Mouse (Mus musculus) hindbrain, embryonic 12.5 days (tissue): ENCODE measurements around the gene Ice2. TPM values are rescaled to one million over a fixed set of nuclear protein-coding genes. Genes with fewer than 3 reads are reported as not detected.

ENCODE experiments used
- ATAC-seq: fragments of 200-750 bp; cut with Nextera tagmentation; 2 replicates; pipeline ENCODE4 v1.8.0; 2017; ENCODE audit warnings: moderate TSS enrichment; ENCODE audit not compliant: low FRiP score
- H3K27ac ChIP-seq: fragments of 300-500 bp; sonication (generic); 2 replicates; pipeline ENCODE4 v1.5.1; 2016; ENCODE audit warnings: mild to moderate bottlenecking
- H3K27me3 ChIP-seq: fragments of 300-500 bp; sonication (generic); 2 replicates; pipeline ENCODE4 v1.6.1; 2016; ENCODE audit warnings: mild to moderate bottlenecking
- H3K36me3 ChIP-seq: fragments of 300-500 bp; sonication (generic); 2 replicates; pipeline ENCODE4 v1.6.1; 2016; ENCODE audit warnings: mild to moderate bottlenecking
- H3K4me1 ChIP-seq: fragments of 300-500 bp; sonication (generic); 2 replicates; pipeline ENCODE4 v1.6.1; 2016
- H3K4me2 ChIP-seq: fragments of 300-500 bp; sonication (generic); replicated peaks from 2 replicates; pipeline ENCODE4 v1.6.1; 2016; ENCODE audit warnings: mild to moderate bottlenecking
- H3K4me3 ChIP-seq: fragments of 300-500 bp; sonication (generic); 2 replicates; pipeline ENCODE4 v1.5.1; 2016; ENCODE audit warnings: mild to moderate bottlenecking
- H3K9ac ChIP-seq: fragments of 300-500 bp; sonication (generic); 2 replicates; pipeline ENCODE4 v1.6.1; 2016; ENCODE audit warnings: mild to moderate bottlenecking, moderate library complexity
- H3K9me3 ChIP-seq: fragments of 300-500 bp; sonication (generic); replicated peaks from 2 replicates; pipeline ENCODE4 v1.6.1; 2016; ENCODE audit warnings: mild to moderate bottlenecking
- WGBS: fragments of 180-500 bp; shearing (Covaris S2); methylation state at CpG from one replicate; pipeline ENCODE4 v1.1.7; 2016; 5-methylcytosine and 5-hydroxymethylcytosine counted together
- polyA plus RNA-seq: library from polyadenylated mRNA; unstranded; fragments of >200 nt; fragmentation: Nextera tagmentation; extraction: Ambion mirVana; gene quantifications from 2 replicates; pipeline ENCODE4 v1.2.1, GENCODE M21; 2016

The Ice2 gene
- 20.5 and 20.9 TPM in 2 replicates for polyA plus RNA-seq

- ATAC-seq: peak; percentile 91
- WGBS: under 1% methylated on average over 53 of the region's 53 CpGs
- H3K4me1 ChIP-seq: peaks cover 8% of the 10 kb centered on the region
Measured at GRCm38 (mm10) chr9:69397760-69398452, at the start of gene Ice2. Gene Ice2 (plus strand): TSS chr9:69397906.

GRCm38 (mm10) chr9:69349537-69349936 lies 48.2 kb upstream of the Ice2 start:
- 92% methylated on average over 2 of the region's 2 CpGs for WGBS
- Histone ChIP-seq H3K4me3 (no peak overlapping the region), H3K27me3 (no peaks in the 10 kb centered on the region), H3K27ac (no peak overlapping the region), H3K4me1 (no peaks in the 10 kb centered on the region), H3K36me3 (no peaks in the 10 kb centered on the region), H3K9me3 (no peaks in the 10 kb centered on the region), H3K4me2 (no peak overlapping the region), H3K9ac (no peak overlapping the region)
- ATAC-seq: no peak

More at GRCm38 (mm10) chr9:69397760-69398452, at the start of gene Ice2:
- Histone ChIP-seq H3K9ac (peak within 1 kb of the TSS; percentile 84), H3K4me2 (peak within 1 kb of the TSS; percentile 85), H3K27ac (peak within 1 kb of the TSS; percentile 89), H3K36me3 (no peaks in the 10 kb centered on the region), H3K27me3 (no peaks in the 10 kb centered on the region), H3K4me3 (peak within 1 kb of the TSS; percentile 70), H3K9me3 (no peaks in the 10 kb centered on the region)

GRCm38 (mm10) chr9:69354228-69354627 lies 43.5 kb upstream of the Ice2 start:
- no peak for ATAC-seq
- Histone ChIP-seq H3K4me3 (no peak overlapping the region), H3K4me1 (0 out of 2 replicates have a peak, but pooled peaks cover 2% of the 10 kb centered on the region), H3K4me2 (no peak overlapping the region), H3K27ac (no peak overlapping the region), H3K9ac (no peak overlapping the region), H3K9me3 (no peaks in the 10 kb centered on the region), H3K27me3 (no peaks in the 10 kb centered on the region), H3K36me3 (no peaks in the 10 kb centered on the region)
- WGBS: 82% methylated on average over 6 of the region's 6 CpGs

- ATAC-seq: no peak
- 35% methylated on average over 3 of the region's 3 CpGs for WGBS
- Histone ChIP-seq H3K4me2 (no peak overlapping the region), H3K36me3 (no peaks in the 10 kb centered on the region), H3K4me1 (0 out of 2 replicates have a peak, but pooled peaks cover 2% of the 10 kb centered on the region), H3K27me3 (no peaks in the 10 kb centered on the region), H3K27ac (no peak overlapping the region), H3K4me3 (no peak overlapping the region), H3K9me3 (no peaks in the 10 kb centered on the region), H3K9ac (no peak overlapping the region)
Measured at GRCm38 (mm10) chr9:69357834-69358233, 39.9 kb upstream of the Ice2 start.

- H3K36me3 ChIP-seq: no peaks in the 10 kb centered on the region
- H3K4me3 ChIP-seq: no peak overlapping the region
- H3K27me3 ChIP-seq: no peaks in the 10 kb centered on the region
- 0 out of 2 replicates have a peak, but pooled peaks cover 2% of the 10 kb centered on the region for H3K4me1 ChIP-seq
- no peak overlapping the region for H3K27ac ChIP-seq
- 59% methylated on average over 6 of the region's 6 CpGs for WGBS
- no peak overlapping the region for H3K9ac ChIP-seq
- no peak overlapping the region for H3K4me2 ChIP-seq
- no peak for ATAC-seq
- H3K9me3 ChIP-seq: no peaks in the 10 kb centered on the region
Measured at GRCm38 (mm10) chr9:69358797-69359196, 38.9 kb upstream of the Ice2 start.

GRCm38 (mm10) chr9:69361951-69362445 lies 35.7 kb upstream of the Ice2 start:
- no peaks in the 10 kb centered on the region for H3K9me3 ChIP-seq
- H3K4me2 ChIP-seq: no peak overlapping the region
- no peaks in the 10 kb centered on the region for H3K36me3 ChIP-seq
- peaks cover 2% of the 10 kb centered on the region; the same call in 1 of the 2 replicates for H3K4me1 ChIP-seq
- 90% methylated on average over 8 of the region's 8 CpGs for WGBS
- no peak overlapping the region for H3K4me3 ChIP-seq
- H3K27ac ChIP-seq: no peak overlapping the region
- no peaks in the 10 kb centered on the region for H3K27me3 ChIP-seq
- ATAC-seq: no peak
- no peak overlapping the region for H3K9ac ChIP-seq

- no peak for ATAC-seq
- peaks cover 2% of the 10 kb centered on the region; the same call in 1 of the 2 replicates for H3K4me1 ChIP-seq
- no peaks in the 10 kb centered on the region for H3K9me3 ChIP-seq
- H3K9ac ChIP-seq: no peak overlapping the region
- H3K27me3 ChIP-seq: no peaks in the 10 kb centered on the region
- WGBS: 33% methylated on average over 4 of the region's 4 CpGs
- no peak overlapping the region for H3K4me3 ChIP-seq
- no peak overlapping the region for H3K4me2 ChIP-seq
- H3K27ac ChIP-seq: no peak overlapping the region
- no peaks in the 10 kb centered on the region for H3K36me3 ChIP-seq
Measured at GRCm38 (mm10) chr9:69362766-69363165, 34.9 kb upstream of the Ice2 start.

- H3K27ac ChIP-seq: no peak overlapping the region
- H3K4me2 ChIP-seq: no peak overlapping the region
- H3K4me1 ChIP-seq: no peaks in the 10 kb centered on the region; the same call in 1 of the 2 replicates
- H3K36me3 ChIP-seq: no peaks in the 10 kb centered on the region
- H3K9me3 ChIP-seq: no peaks in the 10 kb centered on the region
- 67% methylated on average over 16 of the region's 16 CpGs for WGBS
- H3K9ac ChIP-seq: no peak overlapping the region
- ATAC-seq: no peak
- no peak overlapping the region for H3K4me3 ChIP-seq
- no peaks in the 10 kb centered on the region for H3K27me3 ChIP-seq
Measured at GRCm38 (mm10) chr9:69364117-69364516, 33.6 kb upstream of the Ice2 start.

- 75% methylated on average over 4 of the region's 4 CpGs for WGBS
- Histone ChIP-seq H3K4me1 (no peaks in the 10 kb centered on the region; the same call in 1 of the 2 replicates), H3K4me2 (no peak overlapping the region), H3K9ac (no peak overlapping the region), H3K27ac (no peak overlapping the region), H3K27me3 (no peaks in the 10 kb centered on the region), H3K36me3 (no peaks in the 10 kb centered on the region), H3K9me3 (no peaks in the 10 kb centered on the region), H3K4me3 (no peak overlapping the region)
- no peak for ATAC-seq
Measured at GRCm38 (mm10) chr9:69367055-69367454, 30.7 kb upstream of the Ice2 start.

GRCm38 (mm10) chr9:69368071-69368470 lies 29.6 kb upstream of the Ice2 start:
- H3K9me3 ChIP-seq: no peaks in the 10 kb centered on the region
- WGBS: 73% methylated on average over 8 of the region's 8 CpGs
- ATAC-seq: no peak

GRCm38 (mm10) chr9:69371046-69371724 lies 26.5 kb upstream of the Ice2 start:
- Histone ChIP-seq H3K36me3 (no peaks in the 10 kb centered on the region), H3K4me2 (no peak overlapping the region), H3K4me3 (no peak overlapping the region), H3K27me3 (no peaks in the 10 kb centered on the region), H3K4me1 (no peaks in the 10 kb centered on the region; the same call in 1 of the 2 replicates), H3K9me3 (no peaks in the 10 kb centered on the region), H3K9ac (no peak overlapping the region), H3K27ac (no peak overlapping the region)
- 86% methylated on average over 11 of the region's 11 CpGs for WGBS
- no peak for ATAC-seq

More at GRCm38 (mm10) chr9:69368071-69368470, 29.6 kb upstream of the Ice2 start:
- no peaks in the 10 kb centered on the region for H3K36me3 ChIP-seq
- H3K27me3 ChIP-seq: no peaks in the 10 kb centered on the region
- H3K4me1 ChIP-seq: no peaks in the 10 kb centered on the region; the same call in 1 of the 2 replicates
- no peak overlapping the region for H3K9ac ChIP-seq
- no peak overlapping the region for H3K4me3 ChIP-seq
- no peak overlapping the region for H3K4me2 ChIP-seq
- no peak overlapping the region for H3K27ac ChIP-seq

GRCm38 (mm10) chr9:69372871-69373270 lies 24.8 kb upstream of the Ice2 start:
- 48% methylated on average over 4 of the region's 4 CpGs for WGBS
- H3K4me2 ChIP-seq: no peak overlapping the region
- H3K9ac ChIP-seq: no peak overlapping the region
- no peak for ATAC-seq
- H3K36me3 ChIP-seq: 0 out of 2 replicates have a peak, but pooled peaks cover 3% of the 10 kb centered on the region
- H3K9me3 ChIP-seq: no peaks in the 10 kb centered on the region
- H3K4me1 ChIP-seq: no peaks in the 10 kb centered on the region
- no peak overlapping the region for H3K4me3 ChIP-seq
- H3K27me3 ChIP-seq: no peaks in the 10 kb centered on the region
- H3K27ac ChIP-seq: no peak overlapping the region
